Mouse (Mus musculus): ENCODE data around the gene Zbtb6.

Gene Zbtb6

GRCm38 (mm10) chr2:37442611-37443591 is at the start of gene Zbtb6, which contains the start of the genes Zbtb26 and Rabgap1:
Zbtb6 (minus strand) TSS chr2:37443171.
Zbtb26 (minus strand) TSS chr2:37443135.
Rabgap1 (plus strand) TSS chr2:37443279.
- peak; percentile 95 for DNase-seq (ENCODE audit: low spot score)

GRCm38 (mm10) chr2:37488956-37489355 is 46.0 kb upstream of the Zbtb6 start:
- no peak for DNase-seq (ENCODE audit: low spot score)

GRCm38 (mm10) chr2:37486408-37486807 is 43.4 kb upstream of the Zbtb6 start:
- DNase-seq (ENCODE audit: low spot score), result no peak

GRCm38 (mm10) chr2:37485370-37485769 is 42.4 kb upstream of the Zbtb6 start:
- DNase-seq (ENCODE audit: low spot score), result no peak

- no peak for DNase-seq (ENCODE audit: low spot score)
These were observed 41.2 kb upstream of the Zbtb6 start for GRCm38 (mm10) chr2:37484165-37484564.

- DNase-seq (ENCODE audit: low spot score), result no peak
These were observed 37.1 kb upstream of the Zbtb6 start for GRCm38 (mm10) chr2:37480039-37480438.

GRCm38 (mm10) chr2:37479559-37479958 is 36.6 kb upstream of the Zbtb6 start:
- DNase-seq (ENCODE audit: low spot score), result no peak

- DNase-seq (ENCODE audit: low spot score), result no peak
These were observed 23.3 kb upstream of the Zbtb6 start for GRCm38 (mm10) chr2:37466266-37466665.

GRCm38 (mm10) chr2:37460707-37461106 is 17.7 kb upstream of the Zbtb6 start:
- no peak for DNase-seq (ENCODE audit: low spot score)

GRCm38 (mm10) chr2:37452376-37452760 is 9.4 kb upstream of the Zbtb6 start:
- DNase-seq (ENCODE audit: low spot score), result no peak

GRCm38 (mm10) chr2:37451667-37452375 is 8.8 kb upstream of the Zbtb6 start:
- DNase-seq (ENCODE audit: low spot score), result peak; percentile 94

GRCm38 (mm10) chr2:37431609-37432008 is 11.4 kb downstream of the Zbtb6 start:
- no peak for DNase-seq (ENCODE audit: low spot score)

GRCm38 (mm10) chr2:37430593-37431464 is 12.1 kb downstream of the Zbtb6 start:
- DNase-seq (ENCODE audit: low spot score), result peak; percentile 73

- DNase-seq (ENCODE audit: low spot score), result no peak
These were observed 19.3 kb downstream of the Zbtb6 start for GRCm38 (mm10) chr2:37423671-37424070.

GRCm38 (mm10) chr2:37422306-37423304 is 20.4 kb downstream of the Zbtb6 start, which contains the start of gene Rc3h2:
Rc3h2 (minus strand) TSS chr2:37422903.
- peak; percentile 89 for DNase-seq (ENCODE audit: low spot score)

GRCm38 (mm10) chr2:37421903-37422302 is 21.1 kb downstream of the Zbtb6 start:
- DNase-seq (ENCODE audit: low spot score), result no peak

- DNase-seq (ENCODE audit: low spot score), result no peak
These were observed 47.4 kb downstream of the Zbtb6 start for GRCm38 (mm10) chr2:37395539-37395938.

GRCm38 (mm10) chr2:37382921-37383320 is 60.0 kb downstream of the Zbtb6 start:
- DNase-seq (ENCODE audit: low spot score), result no peak

GRCm38 (mm10) chr2:37380189-37380588 is 62.8 kb downstream of the Zbtb6 start:
- peak; percentile 9 for DNase-seq (ENCODE audit: low spot score)

GRCm38 (mm10) chr2:37376018-37376417 is 67.0 kb downstream of the Zbtb6 start:
- no peak for DNase-seq (ENCODE audit: low spot score)

All from ovary, postnatal 36 days (tissue).